Mouse (Mus musculus): ENCODE results near the gene Fbxw28.
"Not testable (repeated sequence)": the region's sequence is repeated elsewhere in the genome, so short reads cannot be mapped to it uniquely, and the experiment has no call there.

The Fbxw28 gene

GRCm38 (mm10) chr9:109339559-109339958 is at the start of gene Fbxw28:
Gene Fbxw28, minus strand, starts transcription at chr9:109339659.
- not testable (repeated sequence) for DNase-seq (ENCODE audit: low spot score in 2 of 2)

- not testable (repeated sequence) for DNase-seq (ENCODE audit: low spot score in 2 of 2)
Measured at GRCm38 (mm10) chr9:109287576-109287975, 51.9 kb downstream of the Fbxw28 start, which contains the start of gene Fbxw14. Gene Fbxw14, minus strand, starts transcription at chr9:109287676.

All from right cerebral cortex, postnatal 10 days (tissue).